Mouse (Mus musculus) liver, postnatal 0 days (tissue): ENCODE results near the gene Adra1b.

Source experiments
- CTCF ChIP-seq: sonication (generic); IDR thresholded peaks from 2 replicates; pipeline ENCODE4 v1.5.1; 2016; ENCODE audit warnings: antibody characterized with exemption, low read depth
- EP300 ChIP-seq: IDR thresholded peaks from 2 replicates; pipeline ENCODE4 v1.6.1; 2016; ENCODE audit warnings: antibody characterized with exemption, low read depth, mild to moderate bottlenecking

- TF ChIP-seq CTCF, result no peak
- TF ChIP-seq EP300, result no peak
These were observed 32.5 kb upstream of the Adra1b start for GRCm38 (mm10) chr11:43933480-43933879.
